Mouse (Mus musculus) lung, postnatal 4 days (tissue): ENCODE measurements around the gene Fbxw28.
"Not testable (repeated sequence)": the region's sequence is repeated elsewhere in the genome, so short reads cannot be mapped to it uniquely, and the experiment has no call there.

Experiments
- DNase-seq, 2 experiments: peaks; one replicate each; pipeline ENCODE4 v3.0.0; 2021

The Fbxw28 gene

DNA sequence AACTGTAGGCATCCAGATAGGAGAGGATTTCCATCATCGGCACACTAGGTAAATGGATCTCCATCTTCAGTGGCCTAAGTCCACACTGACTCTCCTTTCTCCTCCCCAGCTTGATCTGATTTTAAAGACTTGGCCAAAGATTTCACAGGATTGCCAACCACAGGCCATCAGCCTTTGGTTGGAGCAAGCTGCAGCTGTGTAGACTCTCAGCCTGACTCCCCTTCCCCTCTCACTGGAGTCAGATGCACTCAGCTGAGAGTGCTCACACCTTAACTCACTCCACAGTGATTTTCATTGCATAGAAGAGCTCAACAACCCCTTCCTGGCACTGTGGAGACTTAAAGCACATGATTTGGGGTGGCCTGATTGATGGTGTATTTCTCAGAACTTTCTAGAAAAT lies at the start of gene Fbxw28:
TSS of gene Fbxw28 (minus strand) at position 101 of the 400 bp plus-strand sequence.
- not testable (repeated sequence) for DNase-seq

DNA sequence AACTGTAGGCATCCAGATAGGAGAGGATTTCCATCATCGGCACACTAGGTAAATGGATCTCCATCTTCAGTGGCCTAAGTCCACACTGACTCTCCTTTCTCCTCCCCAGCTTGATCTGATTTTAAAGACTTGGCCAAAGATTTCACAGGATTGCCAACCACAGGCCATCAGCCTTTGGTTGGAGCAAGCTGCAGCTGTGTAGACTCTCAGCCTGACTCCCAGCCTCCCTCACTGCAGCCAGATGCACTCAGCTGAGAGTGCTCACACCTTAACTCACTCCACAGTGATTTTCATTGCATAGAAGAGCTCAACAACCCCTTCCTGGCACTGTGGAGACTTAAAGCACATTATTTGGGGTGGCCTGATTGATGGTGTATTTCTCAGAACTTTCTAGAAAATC lies 51.9 kb downstream of the Fbxw28 start, which contains the start of gene Fbxw14:
TSS of gene Fbxw14 (minus strand) at position 101 of the 400 bp plus-strand sequence.
- not testable (repeated sequence) for DNase-seq
